Mouse (Mus musculus) CD4-positive, CD25-positive, alpha-beta regulatory T cell, adult 2 months (primary cell): ENCODE data around the gene D830030K20Rik.
"Not testable (repeated sequence)": the region's sequence is repeated elsewhere in the genome, so short reads cannot be mapped to it uniquely, and the experiment has no call there.

Source experiments
- DNase-seq: peaks from one replicate; pipeline ENCODE4 v3.0.0-alpha.2; 2012; ENCODE audit warnings: low read depth, low spot score

D830030K20Rik gene

GRCm38 (mm10) chr14:3208272-3209152 is at the start of gene D830030K20Rik:
D830030K20Rik (plus strand) TSS chr14:3208488.
- peak; percentile 0 for DNase-seq

- not testable (repeated sequence) for DNase-seq
Observed at GRCm38 (mm10) chr14:3187955-3188354, 20.3 kb upstream of the D830030K20Rik start, which contains the start of gene Gm5795. Gm5795 (plus strand) TSS chr14:3188255.

- peak; percentile 19 for DNase-seq
Observed at GRCm38 (mm10) chr14:3209367-3209766, 1.1 kb downstream of the D830030K20Rik start.

- not testable (repeated sequence) for DNase-seq
Observed at GRCm38 (mm10) chr14:3262531-3262930, 54.2 kb downstream of the D830030K20Rik start.
